32 mouse cellular contexts compared by ENCODE assay signal in genomic region chr9:120563590-120563989, GRCm38 (mm10). TPM values are rescaled to one million over a fixed set of nuclear protein-coding genes. Genes with fewer than 3 reads are reported as not detected.
DNase-seq lines count a peak whose midpoint lies in the region; ATAC-seq and TF ChIP-seq lines count a peak whose summit lies in the region.
"Had no signal": no experiment of that assay in that cellular context is flagged by ENCODE, and none has a peak within 500 bp of the region (broad histone marks: within the 10 kb centered on the region; RNA-seq: fewer than 3 reads in every experiment).

No protein-coding gene starts in this region.

- no peak overlapping the region for H3K9ac ChIP-seq in liver, embryonic 11.5 days (ENCODE audit: low read depth, low read length)
- H3K9ac ChIP-seq in MEL (ENCODE audit: control insufficient read depth, low read depth, low read length, poor library complexity, severe bottlenecking): no peak overlapping the region
- no peak overlapping the region for H3K9ac ChIP-seq in liver, embryonic 13.5 days
- H3K9ac ChIP-seq in midbrain, embryonic 11.5 days (ENCODE audit: low read length): no peak overlapping the region
- H3K9ac ChIP-seq: embryonic facial prominence, embryonic 13.5 days; forebrain, embryonic 13.5 days; heart, embryonic 12.5 days; heart, embryonic 15.5 days; hindbrain, embryonic 14.5 days had no signal

- no peak overlapping the region for H3K4me2 ChIP-seq in liver, embryonic 11.5 days
- no peak overlapping the region for H3K4me2 ChIP-seq in liver, embryonic 13.5 days
- no peak overlapping the region for H3K4me2 ChIP-seq in midbrain, embryonic 11.5 days
- H3K4me2 ChIP-seq: embryonic facial prominence, embryonic 13.5 days; forebrain, embryonic 13.5 days; heart, embryonic 12.5 days; heart, embryonic 15.5 days; hindbrain, embryonic 14.5 days had no signal

- H3K9me3 ChIP-seq in liver, embryonic 11.5 days (ENCODE audit: control insufficient read depth, low read length): no peaks in the 10 kb centered on the region
- H3K9me3 ChIP-seq in MEL (replicated peaks; ENCODE audit: insufficient read depth, low read length): no peaks in the 10 kb centered on the region
- no peaks in the 10 kb centered on the region for H3K9me3 ChIP-seq in liver, embryonic 13.5 days (replicated peaks)
- H3K9me3 ChIP-seq in midbrain, embryonic 11.5 days (ENCODE audit: control insufficient read depth, low read length): no peaks in the 10 kb centered on the region
- H3K9me3 ChIP-seq: embryonic facial prominence, embryonic 10.5 days; embryonic facial prominence, embryonic 13.5 days; forebrain, embryonic 10.5 days; forebrain, embryonic 13.5 days; heart, embryonic 12.5 days; heart, embryonic 15.5 days had no signal

- ATAC-seq in liver, embryonic 11.5 days (replicated peaks; ENCODE audit: low FRiP score): peak; percentile 41; the same call in 1 of the 2 replicates
- ATAC-seq in liver, embryonic 13.5 days (ENCODE audit: low read depth): peak; percentile 53; the same call in 1 of the 2 replicates
- peak; percentile 46 for ATAC-seq in megakaryocyte progenitor cell, adult 5-6 weeks (replicated peaks; ENCODE audit: poor library complexity)
- ATAC-seq in midbrain, embryonic 11.5 days (ENCODE audit: low FRiP score): no peak
- ATAC-seq: forebrain, embryonic 13.5 days; forebrain, embryonic 16.5 days; hindbrain, postnatal 0 days; inflammation-experienced regulatory T-cells, adult 6 months had no signal

- TF ChIP-seq POLR2A in MEL (IDR thresholded peaks at IDR 0.05; ENCODE audit: control insufficient read depth in 1 of 2, insufficient read depth in 1 of 2, low read depth in 1 of 2, low read length in 2 of 2, poor library complexity in 1 of 2): no peak

- no peaks in the 10 kb centered on the region for H3K79me2 ChIP-seq in MEL (ENCODE audit: control insufficient read depth, insufficient read depth, low read length, poor library complexity)

- H3K27me3 ChIP-seq in liver, embryonic 11.5 days (replicated peaks; ENCODE audit: control insufficient read depth, insufficient read depth, low read length): no peaks in the 10 kb centered on the region
- H3K27me3 ChIP-seq in MEL (ENCODE audit: control insufficient read depth in 1 of 2, insufficient read depth in 2 of 2, low read length in 2 of 2): no peaks in the 10 kb centered on the region
- no peaks in the 10 kb centered on the region for H3K27me3 ChIP-seq in liver, embryonic 13.5 days
- H3K27me3 ChIP-seq in midbrain, embryonic 11.5 days (ENCODE audit: control insufficient read depth, insufficient read depth, low read length): no peaks in the 10 kb centered on the region
- H3K27me3 ChIP-seq: CH12.LX; embryonic facial prominence, embryonic 13.5 days; forebrain, embryonic 13.5 days; heart, embryonic 12.5 days; heart, embryonic 15.5 days had no signal

- no peak overlapping the region for H3K27ac ChIP-seq in liver, embryonic 11.5 days (ENCODE audit: low read depth, low read length)
- H3K27ac ChIP-seq in MEL (ENCODE audit: control insufficient read depth, low read depth, low read length): no peak overlapping the region
- H3K27ac ChIP-seq in liver, embryonic 13.5 days: no peak overlapping the region
- H3K27ac ChIP-seq in midbrain, embryonic 11.5 days (ENCODE audit: low read depth, low read length): no peak overlapping the region
- H3K27ac ChIP-seq: embryonic facial prominence, embryonic 10.5 days; embryonic facial prominence, embryonic 13.5 days; forebrain, embryonic 10.5 days; forebrain, embryonic 13.5 days; gastrocnemius, adult 2 months; heart, embryonic 15.5 days; hindbrain, embryonic 14.5 days; hindbrain, postnatal 0 days had no signal

- peak in 1 of 2 experiments; percentile 26; a peak in 1 of 4 replicates for TF ChIP-seq EP300 in MEL (IDR thresholded peaks at IDR 0.05; ENCODE audit: low read depth in 1 of 2, low read length in 2 of 2)

- no peak overlapping the region for H3K4me3 ChIP-seq in liver, embryonic 11.5 days (ENCODE audit: low read depth, low read length)
- no peak overlapping the region for H3K4me3 ChIP-seq in MEL (ENCODE audit: control insufficient read depth in 1 of 2, insufficient read depth in 1 of 2, low read depth in 2 of 2, low read length in 2 of 2)
- no peak overlapping the region for H3K4me3 ChIP-seq in liver, embryonic 13.5 days (replicated peaks)
- H3K4me3 ChIP-seq in midbrain, embryonic 11.5 days (ENCODE audit: low read depth, low read length): no peak overlapping the region
- H3K4me3 ChIP-seq: embryonic facial prominence, embryonic 10.5 days; embryonic facial prominence, embryonic 13.5 days; forebrain, embryonic 10.5 days; forebrain, embryonic 13.5 days; gastrocnemius, adult 2 months; heart, embryonic 12.5 days; heart, embryonic 15.5 days had no signal

- H3K4me1 ChIP-seq in liver, embryonic 11.5 days (replicated peaks; ENCODE audit: control insufficient read depth, insufficient read depth, low read length): peaks cover 14% of the 10 kb centered on the region
- H3K4me1 ChIP-seq in MEL (ENCODE audit: control insufficient read depth in 1 of 2, insufficient read depth in 2 of 2, low read length in 2 of 2): peaks cover 2 to 17% of the 10 kb centered on the region in 2 experiments
- H3K4me1 ChIP-seq in liver, embryonic 13.5 days (replicated peaks): peaks cover 32% of the 10 kb centered on the region
- no peaks in the 10 kb centered on the region for H3K4me1 ChIP-seq in midbrain, embryonic 11.5 days (ENCODE audit: control insufficient read depth, insufficient read depth, low read length)
- H3K4me1 ChIP-seq: embryonic facial prominence, embryonic 10.5 days; embryonic facial prominence, embryonic 13.5 days; forebrain, embryonic 10.5 days; forebrain, embryonic 13.5 days; heart, embryonic 12.5 days; heart, embryonic 15.5 days had no signal

- 60% methylated on average over 3 of the region's 3 CpGs for WGBS in liver, embryonic 11.5 days
- 25% methylated on average over 3 of the region's 3 CpGs for WGBS in liver, embryonic 13.5 days (ENCODE audit: insufficient replicate concordance)
- 90% methylated on average over 3 of the region's 3 CpGs for WGBS in midbrain, embryonic 11.5 days

- TF ChIP-seq CTCF in MEL (IDR thresholded peaks at IDR 0.05 in 2 of 3, conservative IDR thresholded peaks at IDR 0.05 in 1 of 3; ENCODE audit: control insufficient read depth in 1 of 3, insufficient read depth in 1 of 3, low read depth in 2 of 3, low read length in 3 of 3, poor library complexity in 1 of 3, severe bottlenecking in 1 of 3): no peak

- DNase-seq in liver, embryonic 11.5 days (ENCODE audit: low spot score): no peak
- DNase-seq in liver (no peak), MEL (ENCODE audit: low read depth, low spot score) (peak; percentile 28)
- no peak for DNase-seq in liver, embryonic 13.5 days
- DNase-seq in layer of hippocampus, postnatal 25 days (ENCODE audit: extremely low spot score in 1 of 2, low spot score in 1 of 2): no peak
- DNase-seq in midbrain, embryonic 11.5 days (ENCODE audit: low spot score, missing footprints): no peak
- no peak for DNase-seq in Muller cell, postnatal 12 days (ENCODE audit: inconsistent ontology term)
- DNase-seq: adrenal gland, adult 2 months; adrenal gland, postnatal 14 days; B cell, adult 2 months; cerebellum, adult 11 months; cerebellum, adult 2 months; cerebellum, adult 9-11 months; cerebellum, postnatal 25 days; embryo, embryonic 11 days; gastrocnemius, adult 2 months; gastrocnemius, postnatal 25 days; heart, adult 18-20 months; heart, postnatal 10 days; heart, postnatal 4 days had no signal

- TF ChIP-seq RAD21 in MEL (IDR thresholded peaks at IDR 0.05; ENCODE audit: low read depth, low read length): no peak

- no peaks in the 10 kb centered on the region for H3K36me3 ChIP-seq in liver, embryonic 11.5 days (ENCODE audit: control insufficient read depth, insufficient read depth, low read length)
- H3K36me3 ChIP-seq in MEL (ENCODE audit: control insufficient read depth in 1 of 2, insufficient read depth in 2 of 2, low read length in 2 of 2): peaks cover 0 to 6% of the 10 kb centered on the region in 2 experiments; a peak in 2 of 4 replicates
- H3K36me3 ChIP-seq in liver, embryonic 13.5 days: no peaks in the 10 kb centered on the region
- no peaks in the 10 kb centered on the region for H3K36me3 ChIP-seq in midbrain, embryonic 11.5 days (ENCODE audit: control insufficient read depth, insufficient read depth, low read length)
- H3K36me3 ChIP-seq: embryonic facial prominence, embryonic 10.5 days; embryonic facial prominence, embryonic 13.5 days; forebrain, embryonic 10.5 days; heart, embryonic 12.5 days; heart, embryonic 15.5 days had no signal

TF ChIP-seq in MEL, 35 proteins besides CTCF, POLR2A, EP300 and RAD21:
- TF ChIP-seq ZNF384 (IDR thresholded peaks at IDR 0.05; ENCODE audit: low read depth, low read length) (no peak), TAL1 (IDR thresholded peaks at IDR 0.05; ENCODE audit: low read length) (0 out of 2 replicates have a peak, but pooled peaks have one; percentile 9), CHD2 (IDR thresholded peaks at IDR 0.05; ENCODE audit: low read length) (no peak), RCOR1 (IDR thresholded peaks at IDR 0.05; ENCODE audit: low read depth, low read length) (no peak)

RNA-seq across cellular contexts. Expression of gene Rpl14, which starts 7.7 kb away (rescaled TPM):
- polyA plus RNA-seq in liver, embryonic 11.5 days (2014; fragmentation: Nextera tagmentation; extraction: Ambion mirVana): 1,178 and 1,306 TPM in 2 replicates
- total RNA-seq in MEL (2012; rRNA removed): 1,524 and 1,607 TPM in 2 replicates
- 100 to 1,000 TPM in 1 of 2 experiments, not detected in 1; 502 TPM for polyA plus RNA-seq in MEL (2012; ENCODE audit: insufficient read depth in 1 of 2, insufficient read length in 2 of 2, low read depth in 1 of 2, low replicate concordance in 2 of 2, missing spikeins in 1 of 2)
- 604 and 678 TPM in 2 replicates for polyA plus RNA-seq in liver, embryonic 13.5 days (2015; fragmentation: Nextera tagmentation; extraction: Ambion mirVana)
- total RNA-seq in megakaryocyte progenitor cell, adult 5-6 weeks (2015): 2,102 and 2,150 TPM in 2 replicates
- 2,250 and 2,701 TPM in 2 replicates for total RNA-seq in megakaryocyte progenitor cell, adult 5-6 weeks (2017)
- 100 to 1,000 TPM; 275 to 303 TPM for total RNA-seq in layer of hippocampus, postnatal 25 days (2021)
- 871 and 903 TPM in 2 replicates for polyA plus RNA-seq in midbrain, embryonic 11.5 days (2014; fragmentation: Nextera tagmentation; extraction: Ambion mirVana)

RNA-seq across cellular contexts. Expression of gene Entpd3, which starts 24.0 kb away (rescaled TPM):
- 0.12 and 0.22 TPM in 2 replicates for polyA plus RNA-seq in liver, embryonic 11.5 days (2014; fragmentation: Nextera tagmentation; extraction: Ambion mirVana)
- total RNA-seq in MEL (2012; rRNA removed): not detected in 2 replicates
- polyA plus RNA-seq in MEL (2012; ENCODE audit: insufficient read depth in 1 of 2, insufficient read length in 2 of 2, low read depth in 1 of 2, low replicate concordance in 2 of 2, missing spikeins in 1 of 2): under 1 TPM in 1 of 2 experiments, not detected in 1; 0.03 TPM
- polyA plus RNA-seq in liver, embryonic 13.5 days (2015; fragmentation: Nextera tagmentation; extraction: Ambion mirVana): 0.07 and 0.09 TPM in 2 replicates
- total RNA-seq in megakaryocyte progenitor cell, adult 5-6 weeks (2015): not detected in 2 replicates
- total RNA-seq in megakaryocyte progenitor cell, adult 5-6 weeks (2017): not detected in 2 replicates
- 1 to 10 TPM; 6.1 to 6.6 TPM for total RNA-seq in layer of hippocampus, postnatal 25 days (2021)
- polyA plus RNA-seq in midbrain, embryonic 11.5 days (2014; fragmentation: Nextera tagmentation; extraction: Ambion mirVana): 0.21 and 0.25 TPM in 2 replicates
- total RNA-seq: gastrocnemius, adult 2 months; gastrocnemius, postnatal 25 days; heart, adult 18-20 months; heart, postnatal 10 days had no signal
